Mouse (Mus musculus) monocyte, adult 5-6 weeks (primary cell): ENCODE results near the gene Alad. TPM values are rescaled to one million over a fixed set of nuclear protein-coding genes. Genes with fewer than 3 reads are reported as not detected.

ENCODE experiments used
- ATAC-seq: fragments of 153-309, 156-312 bp; replicated peaks from 2 replicates; pipeline ENCODE4 v1.8.0; 2017; ENCODE audit warnings: mild to moderate bottlenecking; ENCODE audit not compliant: low TSS enrichment, insufficient number of reproducible peaks, severe bottlenecking, poor library complexity, low FRiP score
- total RNA-seq: library from RNA; stranded (forward); fragments of 200-1000, 200-491, 200-594 nt; gene quantifications from 3 replicates; pipeline ENCODE4 v1.2.3, GENCODE M21; 2017

The Alad gene
- total RNA-seq, 1 experiment from 2014 or later, result 5.6 TPM

GRCm38 (mm10) chr4:62463124-62463523 lies 56.6 kb downstream of the Alad start:
- no peak for ATAC-seq

DNA sequence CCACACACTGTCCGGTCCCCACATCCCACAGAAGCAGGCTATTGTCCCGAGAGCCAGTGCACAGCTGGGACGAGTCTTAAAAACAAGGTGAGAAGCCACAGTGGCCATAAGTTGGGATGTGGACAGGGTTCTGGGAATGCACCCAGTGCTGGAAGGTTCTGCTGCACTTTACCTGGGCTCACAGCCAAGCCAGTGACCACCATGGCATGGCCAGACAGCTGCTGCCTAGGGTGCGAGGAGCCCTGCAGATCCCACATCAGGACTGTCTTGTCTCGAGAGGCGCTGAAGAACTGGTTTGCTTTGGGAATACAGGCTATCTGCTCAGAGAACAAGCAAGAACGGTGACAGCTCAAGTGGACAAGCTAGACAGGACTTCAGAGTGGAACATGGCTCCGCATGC lies 59.4 kb downstream of the Alad start:
- ATAC-seq, result no peak

Other genes starting within 250 kb of the Alad start
- gene Fkbp15, start 159.4 kb downstream of the Alad start, total RNA-seq, result 94.1 to 128 TPM (median 123 TPM) in 3 replicates
- 10.2 to 14.9 TPM (median 13.8 TPM) in 3 replicates for gene Slc31a1, start 159.2 kb downstream of the Alad start, total RNA-seq
- gene Cdc26, start 111.3 kb downstream of the Alad start, total RNA-seq, result 40.8 to 57.0 TPM (median 49.4 TPM) in 3 replicates
- gene Prpf4, start 111.1 kb downstream of the Alad start, total RNA-seq, result 10.7 to 14.9 TPM (median 11.4 TPM) in 3 replicates
- gene Rnf183, start 84.7 kb downstream of the Alad start, total RNA-seq, result not detected in 3 replicates
- gene Wdr31, start 49.0 kb downstream of the Alad start, total RNA-seq, result not detected in 3 replicates
- gene Bspry, start 39.9 kb downstream of the Alad start, total RNA-seq, result 3.1 to 11.8 TPM (median 8.4 TPM) in 3 replicates
- gene Hdhd3, start 16.5 kb downstream of the Alad start, total RNA-seq, result 0.57 to 2.3 TPM (median 0.97 TPM) in 3 replicates
- 17.8 to 18.8 TPM (median 18.0 TPM) in 3 replicates for gene Pole3, start 5.2 kb upstream of the Alad start, total RNA-seq
- 0.19 TPM in 1 of 3 replicates, not detected in the others for gene 4933430I17Rik, start 5.5 kb upstream of the Alad start, total RNA-seq
- gene Rgs3, start 39.9 kb upstream of the Alad start, total RNA-seq, result 74.1 to 183 TPM (median 86.7 TPM) in 3 replicates